Mouse (Mus musculus) MEL (cell line): ENCODE measurements around the gene Akap12. TPM values are rescaled to one million over a fixed set of nuclear protein-coding genes. Genes with fewer than 3 reads are reported as not detected.

Source experiments
- DNase-seq: peaks from one replicate; pipeline ENCODE4 v3.0.0; 2011; ENCODE audit warnings: low read depth, low spot score
- H3K27ac ChIP-seq: 2 replicates; pipeline ENCODE4 v1.5.1; 2012; ENCODE audit warnings: low read depth, mild to moderate bottlenecking, control low read depth, low read length, moderate library complexity; ENCODE audit not compliant: control insufficient read depth
- H3K27me3 ChIP-seq, 2 experiments: fragments of 150-350 bp in 1 of 2; sonication (generic) in 1 of 2; 2 replicates each; pipeline ENCODE4 v1.6.1; 2012; ENCODE audit warnings: low read length in 2 of 2, mild to moderate bottlenecking in 2 of 2, improper control_type of control experiment in 1 of 2, moderate library complexity in 1 of 2; ENCODE audit not compliant: insufficient read depth in 2 of 2, control insufficient read depth in 1 of 2
- H3K36me3 ChIP-seq, 2 experiments: 2 replicates each; pipeline ENCODE4 v1.6.1; 2012 to 2014; ENCODE audit warnings: low read length in 2 of 2, improper control_type of control experiment in 1 of 2, inconsistent platforms in 1 of 2, mild to moderate bottlenecking in 1 of 2; ENCODE audit not compliant: insufficient read depth in 2 of 2, control insufficient read depth in 1 of 2
- H3K4me1 ChIP-seq, 2 experiments: fragments of 150-350 bp in 1 of 2; sonication (generic) in 1 of 2; 2 replicates each; pipeline ENCODE4 v1.6.1; 2012; ENCODE audit warnings: low read length in 2 of 2, improper control_type of control experiment in 1 of 2, mild to moderate bottlenecking in 1 of 2; ENCODE audit not compliant: insufficient read depth in 2 of 2, control insufficient read depth in 1 of 2
- H3K4me3 ChIP-seq, 2 experiments: fragments of 150-350 bp in 1 of 2; sonication (generic) in 1 of 2; 2 replicates each; pipeline ENCODE4 v1.5.1; 2012; ENCODE audit warnings: low read depth in 2 of 2, low read length in 2 of 2, mild to moderate bottlenecking in 2 of 2, moderate library complexity in 2 of 2, control low read depth in 1 of 2, improper control_type of control experiment in 1 of 2; ENCODE audit not compliant: control insufficient read depth in 1 of 2, insufficient read depth in 1 of 2
- H3K79me2 ChIP-seq: 2 replicates; pipeline ENCODE4 v1.6.1; 2012; ENCODE audit warnings: mild to moderate bottlenecking, low read length, moderate library complexity; ENCODE audit not compliant: control insufficient read depth, poor library complexity, insufficient read depth
- H3K9ac ChIP-seq: 2 replicates; pipeline ENCODE4 v1.6.1; 2012; ENCODE audit warnings: low read depth, mild to moderate bottlenecking, control low read depth, low read length, moderate library complexity; ENCODE audit not compliant: control insufficient read depth, poor library complexity, severe bottlenecking
- H3K9me3 ChIP-seq: fragments of 150-350 bp; sonication (generic); replicated peaks from 2 replicates; pipeline ENCODE4 v1.6.1; 2012; ENCODE audit warnings: mild to moderate bottlenecking, low read length, improper control_type of control experiment, moderate library complexity; ENCODE audit not compliant: insufficient read depth
- CTCF ChIP-seq, 3 experiments: IDR thresholded peaks in 2 of 3; conservative IDR thresholded peaks in 1 of 3; 2 replicates each; pipeline ENCODE4 v1.5.1; 2011 to 2012; ENCODE audit warnings: low read length in 3 of 3, low read depth in 2 of 3, mild to moderate bottlenecking in 2 of 3, improper control_type of control experiment in 1 of 3, inconsistent platforms in 1 of 3, mixed read lengths in 1 of 3, moderate library complexity in 1 of 3; ENCODE audit not compliant: control insufficient read depth in 1 of 3, insufficient read depth in 1 of 3, poor library complexity in 1 of 3, severe bottlenecking in 1 of 3
- E2F4 ChIP-seq: IDR thresholded peaks from 2 replicates; pipeline ENCODE4 v1.6.1; 2011; ENCODE audit warnings: low read depth, low read length, improper control_type of control experiment, borderline replicate concordance
- ETS1 ChIP-seq: IDR thresholded peaks from 2 replicates; pipeline ENCODE4 v1.6.1; 2012; ENCODE audit warnings: low read depth, mild to moderate bottlenecking, inconsistent platforms, low read length, improper control_type of control experiment, moderate library complexity
- GABPA ChIP-seq: IDR thresholded peaks from 2 replicates; pipeline ENCODE4 v1.6.1; 2012; ENCODE audit warnings: low read depth, mild to moderate bottlenecking, inconsistent platforms, low read length, improper control_type of control experiment, moderate library complexity
- GATA1 ChIP-seq: IDR thresholded peaks from 2 replicates; pipeline ENCODE4 v1.6.1; 2011; ENCODE audit warnings: low read depth, low read length, improper control_type of control experiment
- HCFC1 ChIP-seq: IDR thresholded peaks from 2 replicates; pipeline ENCODE4 v1.6.1; 2012; ENCODE audit warnings: low read depth, mild to moderate bottlenecking, inconsistent platforms, low read length, improper control_type of control experiment, moderate library complexity
- JUND ChIP-seq: IDR thresholded peaks from 2 replicates; pipeline ENCODE4 v1.6.1; 2011; ENCODE audit warnings: low read depth, mild to moderate bottlenecking, improper control_type of control experiment, low read length
- MAX ChIP-seq: IDR thresholded peaks from 2 replicates; pipeline ENCODE4 v1.6.1; 2011; ENCODE audit warnings: low read length, improper control_type of control experiment
- MYC ChIP-seq: IDR thresholded peaks from 2 replicates; pipeline ENCODE4 v1.6.1; 2011; ENCODE audit warnings: low read depth, mild to moderate bottlenecking, low read length, improper control_type of control experiment, moderate library complexity
- POLR2AphosphoS5 ChIP-seq: IDR thresholded peaks from 2 replicates; pipeline ENCODE4 v1.6.1; 2012; ENCODE audit warnings: low read depth, borderline replicate concordance, mild to moderate bottlenecking, inconsistent platforms, low read length, moderate library complexity, mixed read lengths
- TAL1 ChIP-seq: IDR thresholded peaks from 2 replicates; pipeline ENCODE4 v1.6.1; 2012; ENCODE audit warnings: mild to moderate bottlenecking, inconsistent platforms, low read length, moderate library complexity, mixed read lengths
- USF1 ChIP-seq: IDR thresholded peaks from 2 replicates; pipeline ENCODE4 v1.6.1; 2014; ENCODE audit warnings: low read depth, mild to moderate bottlenecking, inconsistent platforms, low read length, improper control_type of control experiment, moderate library complexity
- ZC3H11A ChIP-seq: IDR thresholded peaks from 2 replicates; pipeline ENCODE4 v1.6.1; 2012; ENCODE audit warnings: low read depth, mild to moderate bottlenecking, inconsistent platforms, low read length, improper control_type of control experiment
- ZMIZ1 ChIP-seq: IDR thresholded peaks from 2 replicates; pipeline ENCODE4 v1.6.1; 2012; ENCODE audit warnings: low read depth, mild to moderate bottlenecking, inconsistent platforms, low read length, improper control_type of control experiment, moderate library complexity
- polyA plus RNA-seq, 2 experiments: library from polyadenylated mRNA; stranded (reverse) in 1 of 2; unstranded in 1 of 2; fragments of >175 nt in 1 of 2; fragments of >200 nt in 1 of 2; gene quantifications; 2 replicates each; pipeline versions ENCODE4 v1.2.1 to v1.2.4; 2012; ENCODE audit warnings: low replicate concordance in 2 of 2, low read depth in 1 of 2; ENCODE audit not compliant: insufficient read length in 2 of 2, insufficient read depth in 1 of 2, missing spikeins in 1 of 2
- total RNA-seq: library from RNA; depleted of rRNA; stranded (reverse); fragments of 300-350 nt; gene quantifications from 2 replicates; pipeline ENCODE4 v1.2.3, GENCODE M21; 2012

Gene Akap12
- total and polyA plus RNA-seq, 3 experiments = 0.08 to 0.42 TPM; not detected in 1

GRCm38 (mm10) chr10:4233102-4233501 lies 33.1 kb upstream of the Akap12 start:
- peak; percentile 55 for DNase-seq
- no peak overlapping the region for H3K4me3 ChIP-seq

GRCm38 (mm10) chr10:4239794-4240574 lies 26.2 kb upstream of the Akap12 start:
- Histone ChIP-seq H3K27ac (no peak overlapping the region), H3K36me3 (no peaks in the 10 kb centered on the region), H3K4me3 (no peak overlapping the region), H3K27me3 (no peaks in the 10 kb centered on the region), H3K9ac (no peak overlapping the region), H3K79me2 (no peaks in the 10 kb centered on the region), H3K9me3 (no peaks in the 10 kb centered on the region), H3K4me1 (no peaks in the 10 kb centered on the region)
- no peak for DNase-seq
- TF ChIP-seq CTCF (IDR thresholded peaks at IDR 0.05 in 2 of 3, conservative IDR thresholded peaks at IDR 0.05 in 1 of 3; ENCODE audit: control insufficient read depth in 1 of 3, insufficient read depth in 1 of 3, low read depth in 2 of 3, low read length in 3 of 3, poor library complexity in 1 of 3, severe bottlenecking in 1 of 3) (no peak), JUND (no peak), GATA1 (no peak), POLR2AphosphoS5 (no peak), E2F4 (no peak), ZMIZ1 (no peak), GABPA (no peak), HCFC1 (no peak), ZC3H11A (no peak), USF1 (no peak)

More at GRCm38 (mm10) chr10:4233102-4233501, 33.1 kb upstream of the Akap12 start:
- H3K79me2 ChIP-seq = no peaks in the 10 kb centered on the region
- no peaks in the 10 kb centered on the region; a peak in 1 of 4 replicates for H3K27me3 ChIP-seq
- no peak overlapping the region for H3K9ac ChIP-seq
- peaks cover 0 to 4% of the 10 kb centered on the region in 2 experiments; a peak in 1 of 4 replicates for H3K4me1 ChIP-seq
- no peaks in the 10 kb centered on the region; a peak in 1 of 4 replicates for H3K36me3 ChIP-seq
- TF ChIP-seq TAL1 (no peak), MAX (peak; percentile 53), ETS1 (peak; percentile 19; the same call in 1 of the 2 replicates), MYC (0 out of 2 replicates have a peak, but pooled peaks have one; percentile 64)
- no peak overlapping the region for H3K27ac ChIP-seq
- H3K9me3 ChIP-seq = no peaks in the 10 kb centered on the region
